ENCODE assay signal across 25 mouse cellular contexts in genomic region chr19:48308341-48308740, GRCm38 (mm10).
DNase-seq lines count a peak whose midpoint lies in the region; ATAC-seq lines count a peak whose summit lies in the region.
"Had no signal": no experiment of that assay in that cellular context is flagged by ENCODE, and none has a peak within 500 bp of the region (broad histone marks: within the 10 kb centered on the region; RNA-seq: fewer than 3 reads in every experiment).

No protein-coding gene starts in this region.

- H3K9me3 ChIP-seq in forebrain, embryonic 11.5 days (ENCODE audit: control insufficient read depth, low read length), result no peaks in the 10 kb centered on the region
- 0 out of 2 replicates have a peak, but pooled peaks cover 2% of the 10 kb centered on the region for H3K9me3 ChIP-seq in forebrain, embryonic 16.5 days (ENCODE audit: control insufficient read depth, low read length)
- H3K9me3 ChIP-seq in midbrain, embryonic 11.5 days (ENCODE audit: control insufficient read depth, low read length), result no peaks in the 10 kb centered on the region
- no peaks in the 10 kb centered on the region for H3K9me3 ChIP-seq in midbrain, embryonic 14.5 days (ENCODE audit: control insufficient read depth, low read length)
- H3K9me3 ChIP-seq: embryonic facial prominence, embryonic 13.5 days; embryonic facial prominence, embryonic 15.5 days; forebrain, embryonic 10.5 days; forebrain, embryonic 13.5 days; forebrain, embryonic 15.5 days had no signal

- no peak overlapping the region for H3K4me2 ChIP-seq in forebrain, embryonic 11.5 days (ENCODE audit: low read depth, low read length, severe bottlenecking)
- H3K4me2 ChIP-seq in forebrain, embryonic 16.5 days (ENCODE audit: low read length), result no peak overlapping the region
- H3K4me2 ChIP-seq in midbrain, embryonic 11.5 days, result no peak overlapping the region
- H3K4me2 ChIP-seq in midbrain, embryonic 14.5 days (ENCODE audit: low read length), result no peak overlapping the region
- H3K4me2 ChIP-seq: embryonic facial prominence, embryonic 13.5 days; embryonic facial prominence, embryonic 15.5 days; forebrain, embryonic 13.5 days; forebrain, embryonic 15.5 days had no signal

- no peaks in the 10 kb centered on the region for H3K27me3 ChIP-seq in forebrain, embryonic 11.5 days (ENCODE audit: control insufficient read depth, insufficient read depth, low read length)
- no peaks in the 10 kb centered on the region for H3K27me3 ChIP-seq in forebrain, embryonic 16.5 days (replicated peaks; ENCODE audit: control insufficient read depth, insufficient read depth, low read length)
- H3K27me3 ChIP-seq in midbrain, embryonic 11.5 days (ENCODE audit: control insufficient read depth, insufficient read depth, low read length), result no peaks in the 10 kb centered on the region
- H3K27me3 ChIP-seq in midbrain, embryonic 14.5 days (ENCODE audit: control insufficient read depth, insufficient read depth, low read length), result no peaks in the 10 kb centered on the region
- H3K27me3 ChIP-seq: CH12.LX; embryonic facial prominence, embryonic 13.5 days; embryonic facial prominence, embryonic 15.5 days; forebrain, embryonic 15.5 days had no signal

- H3K36me3 ChIP-seq in forebrain, embryonic 11.5 days (ENCODE audit: control insufficient read depth, insufficient read depth, low read length), result no peaks in the 10 kb centered on the region
- no peaks in the 10 kb centered on the region for H3K36me3 ChIP-seq in forebrain, embryonic 16.5 days (ENCODE audit: control insufficient read depth, insufficient read depth)
- H3K36me3 ChIP-seq in midbrain, embryonic 11.5 days (ENCODE audit: control insufficient read depth, insufficient read depth, low read length), result no peaks in the 10 kb centered on the region
- no peaks in the 10 kb centered on the region for H3K36me3 ChIP-seq in midbrain, embryonic 14.5 days (ENCODE audit: control insufficient read depth, insufficient read depth, low read length)
- H3K36me3 ChIP-seq: embryonic facial prominence, embryonic 13.5 days; embryonic facial prominence, embryonic 15.5 days; forebrain, embryonic 10.5 days; forebrain, embryonic 15.5 days had no signal

- peak; percentile 27 for DNase-seq in forebrain, embryonic 11.5 days (ENCODE audit: low spot score)
- peak; percentile 56 for DNase-seq in midbrain, embryonic 11.5 days (ENCODE audit: low spot score, missing footprints)
- no peak for DNase-seq in midbrain, embryonic 14.5 days
- DNase-seq in ZHBTc4 (ENCODE audit: low read depth, low spot score), result peak; percentile 65
- no peak for DNase-seq in urinary bladder, adult 2 months (ENCODE audit: low spot score)
- DNase-seq: adrenal gland, adult 2 months; adrenal gland, postnatal 10 days; adrenal gland, postnatal 25 days; B cell, adult 2 months; cerebellum, adult 11 months; cerebellum, adult 18-20 months; cerebellum, adult 8-10 months; cerebellum, adult 9-11 months; cerebellum, postnatal 14 days; cerebellum, postnatal 36 days; embryo, embryonic 11 days had no signal

- H3K9ac ChIP-seq in forebrain, embryonic 11.5 days (ENCODE audit: low read length), result no peak overlapping the region
- H3K9ac ChIP-seq in forebrain, embryonic 16.5 days (replicated peaks; ENCODE audit: low read depth, low read length), result no peak overlapping the region
- no peak overlapping the region for H3K9ac ChIP-seq in midbrain, embryonic 11.5 days (ENCODE audit: low read length)
- no peak overlapping the region for H3K9ac ChIP-seq in midbrain, embryonic 14.5 days (replicated peaks; ENCODE audit: low read length)
- H3K9ac ChIP-seq: embryonic facial prominence, embryonic 13.5 days; embryonic facial prominence, embryonic 15.5 days; forebrain, embryonic 13.5 days; forebrain, embryonic 15.5 days had no signal

- no peak for ATAC-seq in forebrain, embryonic 11.5 days (replicated peaks; ENCODE audit: low FRiP score)
- ATAC-seq in forebrain, embryonic 16.5 days, result no peak
- no peak for ATAC-seq in midbrain, embryonic 11.5 days (ENCODE audit: low FRiP score)
- no peak for ATAC-seq in midbrain, embryonic 14.5 days (ENCODE audit: low FRiP score, low TSS enrichment)
- ATAC-seq: CD4-positive, CD25-positive, alpha-beta regulatory T cell, adult 4 months; forebrain, embryonic 13.5 days; forebrain, embryonic 15.5 days had no signal

- H3K27ac ChIP-seq in forebrain, embryonic 11.5 days (ENCODE audit: low read depth, low read length), result no peak overlapping the region
- no peak overlapping the region for H3K27ac ChIP-seq in forebrain, embryonic 16.5 days (ENCODE audit: low read length)
- H3K27ac ChIP-seq in midbrain, embryonic 11.5 days (ENCODE audit: low read depth, low read length), result no peak overlapping the region
- H3K27ac ChIP-seq in midbrain, embryonic 14.5 days (replicated peaks; ENCODE audit: low read depth, low read length), result no peak overlapping the region
- H3K27ac ChIP-seq: embryonic facial prominence, embryonic 13.5 days; embryonic facial prominence, embryonic 15.5 days; forebrain, embryonic 10.5 days; forebrain, embryonic 13.5 days; forebrain, embryonic 15.5 days had no signal

- WGBS in forebrain, embryonic 11.5 days, result 88% methylated on average over 8 of the region's 8 CpGs
- WGBS in forebrain, embryonic 16.5 days, result 87% methylated on average over 8 of the region's 8 CpGs
- 71% methylated on average over 8 of the region's 8 CpGs for WGBS in midbrain, embryonic 11.5 days
- WGBS in midbrain, embryonic 14.5 days, result 55% methylated on average over 8 of the region's 8 CpGs

- no peaks in the 10 kb centered on the region for H3K4me1 ChIP-seq in forebrain, embryonic 11.5 days (replicated peaks; ENCODE audit: control insufficient read depth, insufficient read depth, low read length)
- peaks cover 17% of the 10 kb centered on the region for H3K4me1 ChIP-seq in forebrain, embryonic 16.5 days (replicated peaks; ENCODE audit: control insufficient read depth, insufficient read depth, low read length)
- H3K4me1 ChIP-seq in midbrain, embryonic 11.5 days (ENCODE audit: control insufficient read depth, insufficient read depth, low read length), result no peaks in the 10 kb centered on the region; the same call in 1 of the 2 replicates
- H3K4me1 ChIP-seq in midbrain, embryonic 14.5 days (ENCODE audit: control insufficient read depth, insufficient read depth, low read length), result no peaks in the 10 kb centered on the region
- H3K4me1 ChIP-seq: embryonic facial prominence, embryonic 15.5 days had no signal

- H3K4me3 ChIP-seq in forebrain, embryonic 11.5 days (ENCODE audit: low read depth, low read length), result no peak overlapping the region
- H3K4me3 ChIP-seq in forebrain, embryonic 16.5 days (replicated peaks; ENCODE audit: low read length), result no peak overlapping the region
- H3K4me3 ChIP-seq in midbrain, embryonic 11.5 days (ENCODE audit: low read depth, low read length), result no peak overlapping the region
- no peak overlapping the region for H3K4me3 ChIP-seq in midbrain, embryonic 14.5 days (replicated peaks; ENCODE audit: low read depth, low read length)
- H3K4me3 ChIP-seq: embryonic facial prominence, embryonic 13.5 days; embryonic facial prominence, embryonic 15.5 days; erythroblast, embryonic 14.5 days; forebrain, embryonic 10.5 days; forebrain, embryonic 13.5 days; forebrain, embryonic 15.5 days had no signal

Comparison
In these comparisons a context has a peak if more than half of its experiments do, and no peak if none do; other contexts are left out.
1. DNase-seq: peak in forebrain, embryonic 11.5 days (single experiment), midbrain, embryonic 11.5 days (single experiment) and ZHBTc4 (single experiment); none in midbrain, embryonic 14.5 days (single experiment) and urinary bladder, adult 2 months (single experiment).